Mouse (Mus musculus) forebrain, embryonic 14.5 days (tissue): Measurements from ENCODE around the gene Fbxo7. TPM values are rescaled to one million over a fixed set of nuclear protein-coding genes. Genes with fewer than 3 reads are reported as not detected.
A peak's percentile ranks its signal among the peaks of the same experiment; 100 is the strongest.

Experiments used
- ATAC-seq: fragments of 200-750 bp; cut with Nextera tagmentation; 2 replicates; pipeline ENCODE4 v1.8.0; 2017; ENCODE audit warnings: mild to moderate bottlenecking, moderate library complexity
- DNase-seq: peaks from one replicate; pipeline ENCODE4 v3.0.0-alpha.2; 2015; ENCODE audit warnings: low spot score
- H3K27ac ChIP-seq: fragments of 300-500 bp; sonication (generic); 2 replicates; pipeline ENCODE4 v1.5.1; 2014; ENCODE audit warnings: low read depth, mild to moderate bottlenecking, control low read depth, low read length, moderate library complexity
- H3K27me3 ChIP-seq: fragments of 300-500 bp; sonication (generic); replicated peaks from 2 replicates; pipeline ENCODE4 v1.6.1; 2014; ENCODE audit warnings: low read length, control low read depth, mixed read lengths; ENCODE audit not compliant: control insufficient read depth, insufficient read depth
- H3K36me3 ChIP-seq: fragments of 300-500 bp; sonication (generic); 2 replicates; pipeline ENCODE4 v1.6.1; 2014; ENCODE audit warnings: low read length, control low read depth; ENCODE audit not compliant: control insufficient read depth, insufficient read depth
- H3K4me1 ChIP-seq: fragments of 300-500 bp; sonication (generic); 2 replicates; pipeline ENCODE4 v1.6.1; 2014; ENCODE audit warnings: antibody characterized with exemption, low read length, control low read depth; ENCODE audit not compliant: control insufficient read depth, insufficient read depth
- H3K4me2 ChIP-seq: fragments of 300-500 bp; sonication (generic); 2 replicates; pipeline ENCODE4 v1.6.1; 2014; ENCODE audit warnings: mild to moderate bottlenecking, control low read depth, low read length
- H3K4me3 ChIP-seq: fragments of 300-500 bp; sonication (generic); 2 replicates; pipeline ENCODE4 v1.5.1; 2014; ENCODE audit warnings: low read depth, low read length, control low read depth
- H3K9ac ChIP-seq: fragments of 300-500 bp; sonication (generic); 2 replicates; pipeline ENCODE4 v1.6.1; 2014; ENCODE audit warnings: mild to moderate bottlenecking, low read length, control low read depth, moderate library complexity
- H3K9me3 ChIP-seq: fragments of 300-500 bp; sonication (generic); replicated peaks from 2 replicates; pipeline ENCODE4 v1.6.1; 2016; ENCODE audit warnings: low read length, control low read depth, mixed read lengths; ENCODE audit not compliant: control insufficient read depth
- WGBS: fragments of 180-500 bp; shearing (Covaris S2); extraction: QIAGEN DNeasy Blood & Tissue Kit; methylation state at CpG from one replicate; pipeline ENCODE4 v1.1.7; 2014; 5-methylcytosine and 5-hydroxymethylcytosine counted together
- polyA plus RNA-seq: library from polyadenylated mRNA; unstranded; fragments of >200 nt; fragmentation: Nextera tagmentation; extraction: Ambion mirVana; gene quantifications from 2 replicates; pipeline ENCODE4 v1.2.1, GENCODE M21; 2014

Fbxo7 gene
- 15.8 and 17.1 TPM in 2 replicates for polyA plus RNA-seq

- DNase-seq (peak; percentile 94), ATAC-seq (peak; percentile 98)
- Histone ChIP-seq H3K27me3 (no peaks in the 10 kb centered on the region), H3K4me2 (peak within 1 kb of the TSS; percentile 72), H3K4me1 (0 out of 2 replicates have a peak, but pooled peaks cover 2% of the 10 kb centered on the region), H3K9me3 (no peaks in the 10 kb centered on the region), H3K36me3 (no peaks in the 10 kb centered on the region), H3K4me3 (peak within 1 kb of the TSS; percentile 88), H3K9ac (peak within 1 kb of the TSS; percentile 78), H3K27ac (peak within 1 kb of the TSS; percentile 85)
- WGBS, result under 1% methylated on average over 77 of the region's 82 CpGs
Observed at GRCm38 (mm10) chr10:86021749-86022473, at the start of gene Fbxo7. Gene Fbxo7 (plus strand): TSS chr10:86021972.

DNA sequence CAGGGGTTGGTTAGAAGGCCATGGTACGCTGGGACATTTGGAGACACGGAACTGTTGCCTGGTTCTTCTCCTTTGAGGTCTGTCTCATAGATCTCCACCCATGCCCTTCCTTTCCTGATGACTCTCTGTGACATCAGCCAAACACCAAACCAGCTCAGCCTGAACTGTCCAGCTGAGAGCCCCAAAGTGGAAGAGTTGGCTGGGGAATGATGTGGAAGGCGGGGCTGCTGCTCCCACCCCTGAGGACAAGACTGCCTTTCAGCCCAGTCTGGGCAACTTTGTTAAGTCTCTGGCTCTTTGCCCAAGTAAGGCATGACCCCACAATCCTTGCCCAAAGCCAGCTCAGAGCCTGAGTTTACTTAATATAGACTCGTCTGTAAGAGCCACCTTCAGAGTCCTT, 48.9 kb upstream of the Fbxo7 start:
- Histone ChIP-seq H3K4me3 (no peak overlapping the region), H3K36me3 (no peaks in the 10 kb centered on the region), H3K27me3 (no peaks in the 10 kb centered on the region), H3K9ac (no peak overlapping the region), H3K27ac (no peak overlapping the region), H3K4me2 (no peak overlapping the region), H3K9me3 (no peaks in the 10 kb centered on the region), H3K4me1 (no peaks in the 10 kb centered on the region)
- WGBS, result 84% methylated on average over 4 of the region's 4 CpGs
- DNase-seq (no peak), ATAC-seq (no peak)

- no peak overlapping the region for H3K4me2 ChIP-seq
- H3K9me3 ChIP-seq, result no peaks in the 10 kb centered on the region
- 83% methylated on average over 6 of the region's 6 CpGs for WGBS
- no peak overlapping the region for H3K9ac ChIP-seq
- no peak for DNase-seq
- no peaks in the 10 kb centered on the region for H3K36me3 ChIP-seq
- H3K4me3 ChIP-seq, result no peak overlapping the region
- H3K27ac ChIP-seq, result no peak overlapping the region
- ATAC-seq, result no peak
- H3K27me3 ChIP-seq, result no peaks in the 10 kb centered on the region
- H3K4me1 ChIP-seq, result no peaks in the 10 kb centered on the region
Observed at GRCm38 (mm10) chr10:85989412-85990115, 32.2 kb upstream of the Fbxo7 start.

- Histone ChIP-seq H3K4me3 (no peak overlapping the region), H3K27me3 (no peaks in the 10 kb centered on the region), H3K9ac (no peak overlapping the region), H3K27ac (no peak overlapping the region), H3K4me2 (no peak overlapping the region), H3K9me3 (no peaks in the 10 kb centered on the region), H3K36me3 (no peaks in the 10 kb centered on the region), H3K4me1 (no peaks in the 10 kb centered on the region)
- 88% methylated on average over 4 of the region's 4 CpGs for WGBS
- DNase-seq (no peak), ATAC-seq (no peak)
Observed at GRCm38 (mm10) chr10:85992412-85992811, 29.4 kb upstream of the Fbxo7 start.

- no peaks in the 10 kb centered on the region for H3K36me3 ChIP-seq
Observed at GRCm38 (mm10) chr10:85993836-85994235, 27.9 kb upstream of the Fbxo7 start.

DNA sequence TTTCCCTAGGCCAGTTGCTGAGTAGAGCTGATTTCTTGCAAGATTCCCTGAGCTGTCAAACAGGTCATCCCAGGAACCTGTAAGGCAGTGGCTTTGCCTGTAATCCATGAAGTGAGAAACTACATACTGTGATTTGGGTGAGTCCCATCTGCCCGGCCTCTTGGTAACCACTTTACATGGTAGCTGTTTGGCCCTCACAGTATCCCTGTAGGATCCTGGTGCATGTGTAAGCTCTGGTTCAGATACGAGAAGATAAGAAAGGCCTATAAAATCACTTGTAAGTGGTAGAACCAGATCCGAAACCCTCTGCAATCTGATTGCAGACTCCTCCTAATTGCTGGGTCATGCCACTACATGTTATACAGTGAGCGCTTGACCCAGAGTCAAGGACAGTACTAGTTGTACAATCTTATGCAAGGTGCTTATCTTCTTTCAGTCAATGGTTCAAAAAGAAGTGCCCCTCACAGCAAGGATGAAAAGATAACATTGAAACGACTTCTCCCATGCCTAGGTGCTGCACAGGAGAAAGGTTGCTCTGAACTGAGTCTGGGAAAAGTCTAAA, 27.1 kb upstream of the Fbxo7 start:
- Histone ChIP-seq H3K9me3 (no peaks in the 10 kb centered on the region), H3K4me1 (no peaks in the 10 kb centered on the region), H3K4me3 (no peak overlapping the region), H3K9ac (no peak overlapping the region), H3K27me3 (no peaks in the 10 kb centered on the region), H3K27ac (no peak overlapping the region), H3K4me2 (no peak overlapping the region), H3K36me3 (no peaks in the 10 kb centered on the region)
- 89% methylated on average over 5 of the region's 5 CpGs for WGBS
- DNase-seq (no peak), ATAC-seq (no peak)

More at GRCm38 (mm10) chr10:85993836-85994235, 27.9 kb upstream of the Fbxo7 start:
- Histone ChIP-seq H3K4me2 (no peak overlapping the region), H3K4me3 (no peak overlapping the region), H3K9me3 (no peaks in the 10 kb centered on the region), H3K27me3 (no peaks in the 10 kb centered on the region), H3K9ac (no peak overlapping the region), H3K4me1 (no peaks in the 10 kb centered on the region), H3K27ac (no peak overlapping the region)
- no peak for ATAC-seq
- DNase-seq, result no peak
- 89% methylated on average over 9 of the region's 9 CpGs for WGBS

DNA sequence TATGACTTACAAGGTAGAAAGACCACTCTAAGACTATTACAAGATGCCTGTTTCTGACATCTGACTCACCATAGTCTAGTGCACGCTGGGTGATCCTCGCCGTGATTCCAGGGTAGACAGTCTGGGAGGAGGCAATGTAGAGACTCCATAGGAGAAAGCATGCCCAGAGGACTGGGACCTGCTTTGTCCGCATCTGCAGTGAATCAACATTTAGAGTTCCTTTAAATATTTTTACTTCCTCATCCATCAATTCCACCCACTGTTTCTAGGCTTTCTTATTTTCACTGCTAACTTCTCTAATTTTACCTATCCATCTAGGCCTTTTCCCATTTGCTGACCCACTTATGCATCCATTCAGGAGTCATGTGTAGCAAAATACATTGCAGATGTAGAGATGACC, 21.3 kb upstream of the Fbxo7 start:
- 100% methylated on average over 4 of the region's 4 CpGs for WGBS
- no peaks in the 10 kb centered on the region for H3K9me3 ChIP-seq
- ATAC-seq (no peak), DNase-seq (no peak)
- H3K27ac ChIP-seq, result no peak overlapping the region
- no peak overlapping the region for H3K4me3 ChIP-seq
- no peaks in the 10 kb centered on the region for H3K4me1 ChIP-seq
- H3K27me3 ChIP-seq, result no peaks in the 10 kb centered on the region
- no peak overlapping the region for H3K4me2 ChIP-seq
- no peak overlapping the region for H3K9ac ChIP-seq
- H3K36me3 ChIP-seq, result no peaks in the 10 kb centered on the region

DNA sequence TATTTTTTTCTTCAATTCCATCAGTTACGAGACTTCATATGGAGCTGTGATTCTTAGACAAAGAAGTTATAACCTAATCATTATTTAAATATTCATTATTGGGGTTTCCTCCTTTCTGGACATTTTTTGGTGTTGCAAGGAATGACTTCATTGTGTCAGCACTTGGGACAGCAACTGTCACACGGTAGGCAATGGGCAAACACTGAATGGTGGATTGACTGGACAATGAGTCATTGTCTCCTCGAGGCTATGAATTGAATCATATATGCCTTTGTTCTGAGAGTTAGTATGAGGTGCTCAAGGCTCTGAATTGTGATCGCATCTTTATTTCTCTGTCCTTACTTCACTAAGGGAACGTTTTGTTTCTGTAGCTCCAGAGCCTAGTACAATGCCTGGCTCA, 15.3 kb upstream of the Fbxo7 start:
- Histone ChIP-seq H3K27me3 (no peaks in the 10 kb centered on the region), H3K4me1 (no peaks in the 10 kb centered on the region), H3K36me3 (no peaks in the 10 kb centered on the region), H3K4me2 (no peak overlapping the region), H3K27ac (no peak overlapping the region), H3K9ac (no peak overlapping the region), H3K4me3 (no peak overlapping the region), H3K9me3 (no peaks in the 10 kb centered on the region)
- DNase-seq (no peak), ATAC-seq (no peak)
- 65% methylated on average over 5 of the region's 5 CpGs for WGBS

GRCm38 (mm10) chr10:86009688-86010087, 12.1 kb upstream of the Fbxo7 start:
- Histone ChIP-seq H3K4me2 (no peak overlapping the region), H3K4me3 (no peak overlapping the region), H3K27me3 (no peaks in the 10 kb centered on the region), H3K9ac (no peak overlapping the region), H3K27ac (no peak overlapping the region), H3K36me3 (no peaks in the 10 kb centered on the region), H3K4me1 (no peaks in the 10 kb centered on the region), H3K9me3 (no peaks in the 10 kb centered on the region)
- ATAC-seq (no peak), DNase-seq (no peak)
- 92% methylated on average over 2 of the region's 2 CpGs for WGBS
